Mouse (Mus musculus) ES-E14 (cell line): ENCODE results near the gene Igfbp7.

Source experiments
- CHD2 ChIP-seq: IDR thresholded peaks from 2 replicates; pipeline ENCODE4 v1.6.1; 2014; ENCODE audit warnings: mild to moderate bottlenecking, low read depth, low read length, inconsistent platforms
- HCFC1 ChIP-seq: IDR thresholded peaks from 2 replicates; pipeline ENCODE4 v1.6.1; 2012; ENCODE audit warnings: low read length, inconsistent platforms, borderline replicate concordance; ENCODE audit not compliant: insufficient read depth
- MAFK ChIP-seq: IDR thresholded peaks from 2 replicates; pipeline ENCODE4 v1.6.1; 2014; ENCODE audit warnings: mild to moderate bottlenecking, low read depth, low read length, inconsistent platforms; ENCODE audit not compliant: insufficient read depth
- ZC3H11A ChIP-seq: IDR thresholded peaks from 2 replicates; pipeline ENCODE4 v1.6.1; 2012; ENCODE audit warnings: low read depth, mild to moderate bottlenecking, inconsistent platforms, low read length, borderline replicate concordance

DNA sequence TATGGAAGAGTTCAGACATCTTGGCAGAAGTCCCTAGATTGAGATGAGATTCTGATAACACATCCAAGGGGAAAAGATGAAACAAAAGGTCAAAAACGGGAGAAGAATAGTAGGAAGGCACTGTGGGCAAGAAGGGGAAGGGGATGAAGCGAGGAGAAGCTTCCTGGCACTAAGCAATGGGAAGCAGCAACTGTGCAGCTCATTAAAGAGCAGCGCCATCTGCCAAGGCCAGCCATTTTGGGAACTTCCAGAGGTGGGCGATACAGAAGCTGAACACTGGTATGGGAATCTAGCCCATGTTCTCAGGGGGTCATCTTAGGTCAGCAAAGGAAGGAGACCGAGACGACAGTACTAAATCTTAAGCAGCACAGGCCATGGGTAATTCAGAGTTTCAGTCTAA is 44.2 kb downstream of the Igfbp7 start:
- TF ChIP-seq HCFC1 (no peak), CHD2 (no peak), ZC3H11A (no peak), MAFK (no peak)
